ENCODE assay signal across 23 mouse cellular contexts in the genomic region with DNA sequence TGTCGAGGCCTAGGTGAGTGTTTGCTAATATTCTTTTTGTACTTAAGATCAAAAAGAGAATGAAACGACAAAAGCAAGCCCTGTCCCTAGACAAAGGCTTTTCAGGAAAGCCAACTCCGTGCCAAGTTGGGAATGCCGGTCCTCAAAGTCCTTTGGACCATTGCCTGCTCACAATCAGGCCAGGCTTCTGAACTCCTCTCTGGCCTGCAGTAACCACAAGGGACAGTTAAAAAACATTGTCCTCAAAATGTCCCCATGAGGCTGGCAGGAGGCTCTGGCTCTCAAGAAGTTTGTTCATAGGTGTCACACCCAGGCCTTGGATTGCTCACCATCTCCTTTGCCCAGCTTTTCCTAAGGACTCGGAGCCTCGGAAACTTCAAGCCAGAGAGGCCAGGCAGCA. TPM values are rescaled to one million over a fixed set of nuclear protein-coding genes. Genes with fewer than 3 reads are reported as not detected.
DNase-seq lines count a peak whose midpoint lies in the region; ATAC-seq and TF ChIP-seq lines count a peak whose summit lies in the region.
"Had no signal": no experiment of that assay in that cellular context is flagged by ENCODE, and none has a peak within 500 bp of the region (broad histone marks: within the 10 kb centered on the region; RNA-seq: fewer than 3 reads in every experiment).

No protein-coding gene starts in this region.

- H3K4me2 ChIP-seq in kidney, embryonic 16.5 days (replicated peaks; ENCODE audit: low read depth, low read length) = no peak overlapping the region
- no peak overlapping the region for H3K4me2 ChIP-seq in lung, postnatal 0 days (replicated peaks; ENCODE audit: low read depth, low read length)
- H3K4me2 ChIP-seq: heart, embryonic 12.5 days; hindbrain, embryonic 15.5 days; intestine, embryonic 15.5 days; limb, embryonic 15.5 days; midbrain, embryonic 15.5 days had no signal

- TF ChIP-seq CTCF in kidney, adult 2 months (conservative IDR thresholded peaks at IDR 0.05; ENCODE audit: insufficient read depth, insufficient read length, low read depth, low read length) = no peak
- no peak for TF ChIP-seq CTCF in lung, postnatal 0 days (IDR thresholded peaks at IDR 0.05)
- no peak for TF ChIP-seq CTCF in lung, adult 2 months (IDR thresholded peaks at IDR 0.05; ENCODE audit: insufficient read depth, low read length)

- no peak overlapping the region for H3K27ac ChIP-seq in kidney, adult 2 months (ENCODE audit: insufficient read depth, low read depth, low read length)
- no peak overlapping the region for H3K27ac ChIP-seq in kidney, embryonic 16.5 days (ENCODE audit: low read length)
- peak overlapping the region; percentile 22; the same call in 1 of the 2 replicates for H3K27ac ChIP-seq in lung, postnatal 0 days (ENCODE audit: low read length)
- H3K27ac ChIP-seq: hindbrain, embryonic 15.5 days; intestine, embryonic 15.5 days; kidney, postnatal 0 days; limb, embryonic 15.5 days; midbrain, embryonic 15.5 days had no signal

- no peak for ATAC-seq in kidney, embryonic 16.5 days (ENCODE audit: low FRiP score, low TSS enrichment)
- no peak for ATAC-seq in lung, postnatal 0 days
- ATAC-seq: forebrain, embryonic 16.5 days; intestine, embryonic 15.5 days; liver, postnatal 0 days; midbrain, embryonic 15.5 days had no signal

- no peaks in the 10 kb centered on the region for H3K36me3 ChIP-seq in kidney, adult 2 months (ENCODE audit: control insufficient read depth, insufficient read depth, low read length)
- no peaks in the 10 kb centered on the region for H3K36me3 ChIP-seq in kidney, embryonic 16.5 days (ENCODE audit: insufficient read depth, low read length)
- H3K36me3 ChIP-seq in lung, postnatal 0 days (ENCODE audit: insufficient read depth, low read length) = no peaks in the 10 kb centered on the region
- H3K36me3 ChIP-seq: heart, embryonic 12.5 days; hindbrain, embryonic 15.5 days; intestine, embryonic 15.5 days; limb, embryonic 15.5 days; midbrain, embryonic 15.5 days had no signal

- H3K27me3 ChIP-seq in kidney, adult 2 months (replicated peaks; ENCODE audit: control insufficient read depth, insufficient read depth, low read length) = no peaks in the 10 kb centered on the region
- H3K27me3 ChIP-seq in kidney, embryonic 16.5 days (ENCODE audit: insufficient read depth, low read length) = no peaks in the 10 kb centered on the region
- H3K27me3 ChIP-seq in lung, postnatal 0 days (replicated peaks; ENCODE audit: insufficient read depth, low read length) = no peaks in the 10 kb centered on the region
- H3K27me3 ChIP-seq: heart, embryonic 12.5 days; hindbrain, embryonic 15.5 days; intestine, embryonic 15.5 days; limb, embryonic 15.5 days; midbrain, embryonic 15.5 days had no signal

- no peak overlapping the region for H3K4me3 ChIP-seq in kidney, adult 2 months (ENCODE audit: insufficient read depth, low read depth, low read length)
- H3K4me3 ChIP-seq in kidney, embryonic 16.5 days (ENCODE audit: low read length) = no peak overlapping the region
- H3K4me3 ChIP-seq in lung, postnatal 0 days (ENCODE audit: low read depth, low read length) = no peak overlapping the region
- H3K4me3 ChIP-seq in lung, adult 2 months (replicated peaks; ENCODE audit: extremely low read depth, low read depth, low read length) = no peak overlapping the region
- H3K4me3 ChIP-seq: heart, embryonic 12.5 days; hindbrain, embryonic 15.5 days; intestine, embryonic 15.5 days; limb, embryonic 15.5 days; megakaryocyte, embryonic 14.5 days; midbrain, embryonic 15.5 days; myocyte had no signal

- no peak overlapping the region for H3K9ac ChIP-seq in kidney, embryonic 16.5 days (replicated peaks; ENCODE audit: low read length)
- H3K9ac ChIP-seq in lung, postnatal 0 days (replicated peaks; ENCODE audit: low read depth) = no peak overlapping the region
- H3K9ac ChIP-seq: heart, embryonic 12.5 days; hindbrain, embryonic 15.5 days; intestine, embryonic 15.5 days; limb, embryonic 15.5 days; liver, postnatal 0 days; midbrain, embryonic 15.5 days had no signal

- no peaks in the 10 kb centered on the region for H3K9me3 ChIP-seq in kidney, embryonic 16.5 days (ENCODE audit: low read length)
- no peaks in the 10 kb centered on the region for H3K9me3 ChIP-seq in lung, postnatal 0 days (ENCODE audit: low read length)
- H3K9me3 ChIP-seq: heart, embryonic 12.5 days; hindbrain, embryonic 15.5 days; intestine, embryonic 15.5 days; limb, embryonic 15.5 days; megakaryocyte, embryonic 14.5 days; midbrain, embryonic 15.5 days had no signal

- DNase-seq in kidney, adult 2 months = peak; percentile 39
- no peak for DNase-seq in lung, postnatal 0 days (ENCODE audit: low spot score)
- DNase-seq in lung, adult 2 months = no peak
- peak; percentile 63 for DNase-seq in lung, postnatal 10 days
- peak; percentile 13 to 25 for DNase-seq in thymus, postnatal 36 days
- DNase-seq in ovary, postnatal 14 days (ENCODE audit: low spot score) = no peak
- DNase-seq: cerebellum, adult 18-20 months; cerebellum, postnatal 25 days; embryo, embryonic 11 days; liver, postnatal 0 days had no signal

- no peak for TF ChIP-seq EP300 in lung, postnatal 0 days (IDR thresholded peaks at IDR 0.05)

- TF ChIP-seq POLR2A in kidney, adult 2 months (IDR thresholded peaks at IDR 0.05; ENCODE audit: low read depth, low read length) = no peak
- TF ChIP-seq POLR2A in lung, adult 2 months (IDR thresholded peaks at IDR 0.05; ENCODE audit: borderline replicate concordance, extremely low read depth, low read depth, low read length) = no peak

- WGBS in kidney, adult 2 months = 66% methylated on average over 6 of the region's 6 CpGs
- 89% methylated on average over 6 of the region's 6 CpGs for WGBS in kidney, embryonic 16.5 days
- WGBS in lung, postnatal 0 days = 29% methylated on average over 6 of the region's 6 CpGs
- WGBS in lung, adult 2 months = 29% methylated on average over 6 of the region's 6 CpGs

- H3K4me1 ChIP-seq in kidney, adult 2 months (ENCODE audit: control insufficient read depth, insufficient read depth, low read length) = no peaks in the 10 kb centered on the region
- H3K4me1 ChIP-seq in kidney, embryonic 16.5 days (ENCODE audit: insufficient read depth, low read length) = peaks cover 34% of the 10 kb centered on the region
- H3K4me1 ChIP-seq in lung, postnatal 0 days (ENCODE audit: insufficient read depth, low read depth, low read length) = peaks cover 47% of the 10 kb centered on the region
- H3K4me1 ChIP-seq in lung, adult 2 months (ENCODE audit: control insufficient read depth, insufficient read depth, low read length) = peaks cover 53% of the 10 kb centered on the region

RNA-seq across cellular contexts. Expression of gene Tcf7, which starts 13.0 kb away (rescaled TPM):
- 2.1 and 13.2 TPM in 2 replicates for polyA plus RNA-seq in kidney, adult 2 months (2012; rRNA removed)
- polyA plus RNA-seq in kidney, embryonic 16.5 days (2015; fragmentation: Nextera tagmentation; extraction: Ambion mirVana) = 5.6 and 7.1 TPM in 2 replicates
- 14.7 and 14.8 TPM in 2 replicates for polyA plus RNA-seq in lung, postnatal 0 days (2015; fragmentation: Nextera tagmentation; extraction: Ambion mirVana)
- polyA plus RNA-seq in lung, adult 2 months (2012; rRNA removed) = 26.8 and 30.2 TPM in 2 replicates

RNA-seq across cellular contexts. Expression of gene Skp1a, which starts 38.0 kb away (rescaled TPM):
- polyA plus RNA-seq in kidney, adult 2 months (2012; rRNA removed) = 34.4 and 68.9 TPM in 2 replicates
- 742 and 792 TPM in 2 replicates for polyA plus RNA-seq in kidney, embryonic 16.5 days (2015; fragmentation: Nextera tagmentation; extraction: Ambion mirVana)
- polyA plus RNA-seq in lung, postnatal 0 days (2015; fragmentation: Nextera tagmentation; extraction: Ambion mirVana) = 552 and 571 TPM in 2 replicates
- 13.0 and 25.8 TPM in 2 replicates for polyA plus RNA-seq in lung, adult 2 months (2012; rRNA removed)

RNA-seq across cellular contexts. Expression of gene Olfr1371, which starts 56.1 kb away (rescaled TPM):
- not detected in 2 replicates for polyA plus RNA-seq in kidney, adult 2 months (2012; rRNA removed)
- not detected in 2 replicates for polyA plus RNA-seq in kidney, embryonic 16.5 days (2015; fragmentation: Nextera tagmentation; extraction: Ambion mirVana)
- polyA plus RNA-seq in lung, postnatal 0 days (2015; fragmentation: Nextera tagmentation; extraction: Ambion mirVana) = not detected in 2 replicates
- not detected in 2 replicates for polyA plus RNA-seq in lung, adult 2 months (2012; rRNA removed)
- polyA plus RNA-seq: embryonic facial prominence, embryonic 14.5 days; forebrain, embryonic 16.5 days; heart, embryonic 12.5 days; hindbrain, embryonic 15.5 days; intestine, embryonic 15.5 days; kidney, postnatal 0 days; limb, embryonic 15.5 days; liver, postnatal 0 days; midbrain, embryonic 15.5 days; myocyte; neural tube, embryonic 14.5 days; stomach, embryonic 16.5 days had no signal

Comparison
In these comparisons a context has a peak if more than half of its experiments do, and no peak if none do; other contexts are left out.
1. DNase-seq: peak in kidney, adult 2 months (single experiment), lung, postnatal 10 days (single experiment) and thymus, postnatal 36 days (2 of 2); none in lung, postnatal 0 days (single experiment), lung, adult 2 months (single experiment) and ovary, postnatal 14 days (single experiment).